Mouse (Mus musculus) gastrocnemius, postnatal 10 days (tissue): Measurements from ENCODE around the gene Plekhm1. TPM values are rescaled to one million over a fixed set of nuclear protein-coding genes. Genes with fewer than 3 reads are reported as not detected.
"Not testable (repeated sequence)": the region's sequence is repeated elsewhere in the genome, so short reads cannot be mapped to it uniquely, and the experiment has no call there.

Source experiments
- DNase-seq: peaks from one replicate; pipeline ENCODE4 v3.0.0; 2021; ENCODE audit warnings: mixed read lengths
- total RNA-seq, 2 experiments: library from RNA; stranded (reverse); gene quantifications; 2 replicates each; pipeline ENCODE4 v1.2.3; 2021

The Plekhm1 gene
- total RNA-seq, 2 experiments from 2014 or later = 8.2 to 10.3 TPM

- no peak for DNase-seq
Measured at GRCm38 (mm10) chr11:103339414-103340119, 72.9 kb downstream of the Plekhm1 start.

GRCm38 (mm10) chr11:103338671-103339070 is 73.8 kb downstream of the Plekhm1 start:
- no peak for DNase-seq

- DNase-seq = no peak
Measured at GRCm38 (mm10) chr11:103338119-103338518, 74.4 kb downstream of the Plekhm1 start.

- DNase-seq = no peak
Measured at GRCm38 (mm10) chr11:103337180-103337579, 75.3 kb downstream of the Plekhm1 start.

GRCm38 (mm10) chr11:103335561-103335960 is 76.9 kb downstream of the Plekhm1 start:
- DNase-seq = no peak

- no peak for DNase-seq
Measured at GRCm38 (mm10) chr11:103334925-103335324, 77.6 kb downstream of the Plekhm1 start.

GRCm38 (mm10) chr11:103333719-103334398 is 78.6 kb downstream of the Plekhm1 start:
- DNase-seq = peak; percentile 40

GRCm38 (mm10) chr11:103332890-103333651 is 79.4 kb downstream of the Plekhm1 start:
- no peak for DNase-seq

- DNase-seq = peak; percentile 87
Measured at GRCm38 (mm10) chr11:103332186-103332889, 80.1 kb downstream of the Plekhm1 start.

- no peak for DNase-seq
Measured at GRCm38 (mm10) chr11:103331502-103332185, 80.8 kb downstream of the Plekhm1 start.

- no peak for DNase-seq
Measured at GRCm38 (mm10) chr11:103330651-103331319, 81.7 kb downstream of the Plekhm1 start.

GRCm38 (mm10) chr11:103326950-103327349 is 85.5 kb downstream of the Plekhm1 start:
- DNase-seq = peak; percentile 86

GRCm38 (mm10) chr11:103325172-103325571 is 87.3 kb downstream of the Plekhm1 start:
- DNase-seq = peak; percentile 84

GRCm38 (mm10) chr11:103324723-103325122 is 87.8 kb downstream of the Plekhm1 start:
- DNase-seq = no peak

- not testable (repeated sequence) for DNase-seq
Measured at GRCm38 (mm10) chr11:103322832-103323231, 89.7 kb downstream of the Plekhm1 start.

- no peak for DNase-seq
Measured at GRCm38 (mm10) chr11:103320646-103321045, 91.8 kb downstream of the Plekhm1 start.

- DNase-seq = no peak
Measured at GRCm38 (mm10) chr11:103320196-103320595, 92.3 kb downstream of the Plekhm1 start.

GRCm38 (mm10) chr11:103318042-103318441 is 94.4 kb downstream of the Plekhm1 start:
- DNase-seq = no peak

GRCm38 (mm10) chr11:103315379-103315778 is 97.1 kb downstream of the Plekhm1 start:
- no peak for DNase-seq

GRCm38 (mm10) chr11:103314736-103315374 is 97.6 kb downstream of the Plekhm1 start:
- no peak for DNase-seq
